Mouse (Mus musculus): ENCODE results near the gene Rph3al. TPM values are rescaled to one million over a fixed set of nuclear protein-coding genes. Genes with fewer than 3 reads are reported as not detected.

The Rph3al gene
- polyA plus RNA-seq, 1 experiment from 2014 or later = 14.4 TPM

- ChIA-PET POLR2A (no interaction called here), CTCF (no interaction called here)
- no peak for TF ChIP-seq CTCF (IDR thresholded peaks at IDR 0.05)
- in situ Hi-C loops (cut with MboI; ENCODE audit: low pct_unique_long_range_greater_than_20kb) = no loop called here
- H3K27me3 ChIP-seq = no peaks in the 10 kb centered on the region
- DNase-seq (ENCODE audit: low read depth, low spot score) = no peak
- ATAC-seq = no peak
Measured at GRCm38 (mm10) chr11:75796029-75796445, 142.2 kb downstream of the Rph3al start, which contains the start of gene Doc2b. Doc2b (minus strand) TSS chr11:75796049.

- ATAC-seq (no peak), DNase-seq (ENCODE audit: low read depth, low spot score) (no peak)
- POLR2A ChIA-PET = no interaction called here
- no peaks in the 10 kb centered on the region for H3K27me3 ChIP-seq
- CTCF ChIA-PET = no interaction called here
- in situ Hi-C loops (cut with MboI; ENCODE audit: low pct_unique_long_range_greater_than_20kb) = no loop called here
- TF ChIP-seq CTCF (IDR thresholded peaks at IDR 0.05) = no peak
Measured at GRCm38 (mm10) chr11:75795321-75795636, 142.9 kb downstream of the Rph3al start.

- POLR2A ChIA-PET = no interaction called here
- TF ChIP-seq CTCF (IDR thresholded peaks at IDR 0.05) = no peak
- ATAC-seq (no peak), DNase-seq (ENCODE audit: low read depth, low spot score) (no peak)
- in situ Hi-C loops (cut with MboI; ENCODE audit: low pct_unique_long_range_greater_than_20kb) = no loop called here
- CTCF ChIA-PET = interaction anchor here (1.9 kb wide), 1 partner anchor 12 kb away, joined by 7 read pairs; no protein-coding TSS in a partner anchor
- H3K27me3 ChIP-seq = no peaks in the 10 kb centered on the region
Measured at GRCm38 (mm10) chr11:75794602-75795320, 143.5 kb downstream of the Rph3al start.

- in situ Hi-C loops (cut with MboI; ENCODE audit: low pct_unique_long_range_greater_than_20kb) = no loop called here
- POLR2A ChIA-PET = no interaction called here
- no peaks in the 10 kb centered on the region for H3K27me3 ChIP-seq
- ATAC-seq (no peak), DNase-seq (ENCODE audit: low read depth, low spot score) (no peak)
- no peak for TF ChIP-seq CTCF (IDR thresholded peaks at IDR 0.05)
- CTCF ChIA-PET = interaction anchor here (1.9 kb wide), 1 partner anchor 10 kb away, joined by 7 read pairs; no protein-coding TSS in a partner anchor
Measured at GRCm38 (mm10) chr11:75793351-75793750, 144.9 kb downstream of the Rph3al start.

- DNase-seq (ENCODE audit: low read depth, low spot score) = no peak
- in situ Hi-C loops (cut with MboI; ENCODE audit: low pct_unique_long_range_greater_than_20kb) = no loop called here
- ATAC-seq = no peak
- H3K27me3 ChIP-seq = no peaks in the 10 kb centered on the region
- ChIA-PET POLR2A (interaction anchor here (0.6 kb wide), 1 partner anchor 141 kb away, joined by 3 read pairs; no protein-coding TSS in a partner anchor), CTCF (interaction anchor here (1.9 kb wide), 1 partner anchor 10 kb away, joined by 7 read pairs; no protein-coding TSS in a partner anchor)
- no peak for TF ChIP-seq CTCF (IDR thresholded peaks at IDR 0.05)
Measured at GRCm38 (mm10) chr11:75792535-75792934, 145.7 kb downstream of the Rph3al start.

- CTCF ChIA-PET = interaction anchor here (1.1 to 1.9 kb wide), 3 partner anchors 17 to 181 kb away, joined by 3 to 6 read pairs (median 4); no protein-coding TSS in a partner anchor
- in situ Hi-C loops (cut with MboI; ENCODE audit: low pct_unique_long_range_greater_than_20kb) = loop anchor here (10.0 kb wide), 1 partner anchor 619 kb away; the partner anchor contains the start of gene Timm22
- no peak for DNase-seq (ENCODE audit: low read depth, low spot score)
- POLR2A ChIA-PET = interaction anchor here (0.7 to 1.3 kb wide), 2 partner anchors 76 to 117 kb away, joined by 3 to 4 read pairs; no protein-coding TSS in a partner anchor
- H3K27me3 ChIP-seq = no peaks in the 10 kb centered on the region
- TF ChIP-seq CTCF (IDR thresholded peaks at IDR 0.05) = no peak
- no peak for ATAC-seq
Measured at GRCm38 (mm10) chr11:75785897-75786296, 152.3 kb downstream of the Rph3al start.

GRCm38 (mm10) chr11:75783799-75784198, 154.4 kb downstream of the Rph3al start:
- ATAC-seq (no peak), DNase-seq (ENCODE audit: low read depth, low spot score) (no peak)
- POLR2A ChIA-PET = no interaction called here
- no peak for TF ChIP-seq CTCF (IDR thresholded peaks at IDR 0.05)
- no peaks in the 10 kb centered on the region for H3K27me3 ChIP-seq
- CTCF ChIA-PET = interaction anchor here (0.7 to 4.7 kb wide), 5 partner anchors 10 to 302 kb away, joined by 3 to 44 read pairs (median 5); no protein-coding TSS in a partner anchor
- in situ Hi-C loops (cut with MboI; ENCODE audit: low pct_unique_long_range_greater_than_20kb) = loop anchor here (5.0 to 10.0 kb wide), 4 partner anchors 119 to 621 kb away; partner anchors contain the start of gene Timm22

GRCm38 (mm10) chr11:75781919-75782318, 156.3 kb downstream of the Rph3al start:
- TF ChIP-seq CTCF (IDR thresholded peaks at IDR 0.05) = peak; percentile 93
- ATAC-seq (peak; percentile 73), DNase-seq (ENCODE audit: low read depth, low spot score) (no peak)
- CTCF ChIA-PET = interaction anchor here (0.6 to 4.7 kb wide), 20 partner anchors 9 to 324 kb away, joined by 3 to 44 read pairs (median 4); no protein-coding TSS in a partner anchor
- POLR2A ChIA-PET = interaction anchor here (0.7 to 1.1 kb wide), 3 partner anchors 123 to 187 kb away, joined by 3 read pairs; no protein-coding TSS in a partner anchor
- in situ Hi-C loops (cut with MboI; ENCODE audit: low pct_unique_long_range_greater_than_20kb) = loop anchor here (5.0 to 10.0 kb wide), 4 partner anchors 120 to 623 kb away; partner anchors contain the start of gene Timm22
- no peaks in the 10 kb centered on the region for H3K27me3 ChIP-seq

Other genes with a start within 250 kb of the Rph3al start
- 860 TPM for gene Ywhae, start 205.6 kb downstream of the Rph3al start, polyA plus RNA-seq (2021)
- 0.04 TPM for gene Doc2b, start 142.4 kb downstream of the Rph3al start, polyA plus RNA-seq (2021)
- 0.19 TPM for gene 1700016K19Rik, start 61.5 kb upstream of the Rph3al start, polyA plus RNA-seq (2021)
- gene Rflnb, start 89.4 kb upstream of the Rph3al start, polyA plus RNA-seq (2021) = 3.5 TPM
- 53.0 TPM for gene Vps53, start 241.2 kb upstream of the Rph3al start, polyA plus RNA-seq (2021)
- gene Fam57a, start 241.2 kb upstream of the Rph3al start, polyA plus RNA-seq (2021) = 5.9 TPM